Mouse (Mus musculus): ENCODE measurements at regions not wholly inside any gene's neighbourhood (a gene's known extent, or its start where the extent isn't known, plus 50 kb on each side); places are given as distances from the start of the nearest gene placed in this dataset.

DNA sequence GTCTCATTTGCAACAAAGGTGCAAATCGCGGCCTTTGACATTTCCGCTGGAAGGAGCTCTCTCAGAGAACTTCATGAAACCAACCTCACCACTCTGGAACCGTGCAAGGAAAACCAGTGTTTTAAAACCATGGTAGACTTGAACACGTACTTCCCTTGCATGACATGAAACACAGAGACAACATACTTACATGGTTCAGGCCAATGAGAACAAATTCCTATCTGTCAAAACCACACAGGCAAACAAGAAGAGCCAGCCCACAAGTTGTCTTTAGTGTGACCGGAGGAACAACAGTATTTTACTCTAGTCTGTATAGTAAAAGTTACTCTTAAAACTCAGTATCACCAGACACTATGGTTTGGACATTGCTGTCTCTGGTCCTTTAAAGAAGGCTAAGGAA is 106.3 kb downstream of the Btg1 start:
- CTCF ChIA-PET = no interaction called here

DNA sequence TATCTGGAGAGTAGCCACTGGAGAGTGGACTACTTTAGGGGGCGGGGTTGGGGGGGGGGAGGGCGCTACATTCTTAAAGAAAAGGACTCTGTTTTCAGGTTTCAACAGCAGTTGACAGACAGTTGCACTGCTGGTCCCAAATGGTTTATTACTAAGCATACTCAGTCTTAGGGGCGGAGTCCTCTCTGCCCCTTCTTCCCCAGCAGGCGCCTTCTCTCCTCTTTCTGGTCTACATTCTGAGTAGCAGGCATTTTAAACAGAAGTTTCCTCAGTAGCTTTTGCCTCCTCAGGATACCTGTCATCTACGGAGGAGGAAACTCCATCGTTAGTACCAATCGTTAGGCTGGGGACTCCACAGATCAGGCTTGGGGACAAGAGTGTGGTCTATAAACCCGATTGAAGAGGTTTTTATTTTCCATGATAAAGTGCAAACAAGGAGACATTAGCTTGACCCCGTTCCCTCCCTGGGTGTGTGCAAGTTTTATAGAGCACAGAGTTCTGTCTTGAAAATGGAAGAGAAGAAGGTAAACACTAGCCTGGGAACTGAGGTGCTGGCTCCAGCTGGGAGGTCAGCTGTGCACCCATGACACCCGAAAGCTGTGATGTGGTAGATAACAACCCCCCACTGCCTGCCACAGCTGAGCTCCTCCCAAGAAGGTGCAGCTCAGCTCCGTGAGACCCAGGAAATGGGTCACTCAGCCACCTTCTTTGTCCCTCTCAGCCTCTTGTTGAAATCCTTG is 107.8 kb downstream of the Btg1 start:
- CTCF ChIA-PET = interaction anchor here (0.7 kb wide), 1 partner anchor 234 kb away, joined by 3 read pairs; no protein-coding TSS in a partner anchor

GRCm38 (mm10) chr10:96726801-96727780 is 110.3 kb downstream of the Btg1 start:
- CTCF ChIA-PET = no interaction called here

- CTCF ChIA-PET = interaction anchor here (0.6 kb wide), 1 partner anchor 48 kb away, joined by 4 read pairs; no protein-coding TSS in a partner anchor
These were observed 116.8 kb downstream of the Btg1 start for GRCm38 (mm10) chr10:96733581-96733980.

DNA sequence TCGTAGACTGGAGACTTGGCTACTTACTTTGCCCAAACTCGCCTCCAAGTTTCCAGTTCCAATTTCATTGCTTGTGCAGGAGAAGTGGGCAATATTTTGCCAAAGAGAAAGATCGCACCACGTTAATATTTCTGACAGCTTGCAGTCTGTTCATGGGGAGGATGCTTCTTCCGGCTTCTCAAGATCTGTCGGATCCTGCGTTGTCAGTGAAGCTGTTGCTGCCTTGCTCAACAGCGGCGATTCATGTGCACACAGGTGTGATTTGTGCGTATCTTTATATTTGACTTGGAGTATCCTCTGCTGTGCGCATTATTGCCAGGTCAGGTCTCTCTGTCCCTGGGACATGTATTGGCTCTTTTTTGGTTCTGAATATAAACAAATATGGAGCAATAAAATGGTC is 118.3 kb downstream of the Btg1 start:
- CTCF ChIA-PET = no interaction called here

DNA sequence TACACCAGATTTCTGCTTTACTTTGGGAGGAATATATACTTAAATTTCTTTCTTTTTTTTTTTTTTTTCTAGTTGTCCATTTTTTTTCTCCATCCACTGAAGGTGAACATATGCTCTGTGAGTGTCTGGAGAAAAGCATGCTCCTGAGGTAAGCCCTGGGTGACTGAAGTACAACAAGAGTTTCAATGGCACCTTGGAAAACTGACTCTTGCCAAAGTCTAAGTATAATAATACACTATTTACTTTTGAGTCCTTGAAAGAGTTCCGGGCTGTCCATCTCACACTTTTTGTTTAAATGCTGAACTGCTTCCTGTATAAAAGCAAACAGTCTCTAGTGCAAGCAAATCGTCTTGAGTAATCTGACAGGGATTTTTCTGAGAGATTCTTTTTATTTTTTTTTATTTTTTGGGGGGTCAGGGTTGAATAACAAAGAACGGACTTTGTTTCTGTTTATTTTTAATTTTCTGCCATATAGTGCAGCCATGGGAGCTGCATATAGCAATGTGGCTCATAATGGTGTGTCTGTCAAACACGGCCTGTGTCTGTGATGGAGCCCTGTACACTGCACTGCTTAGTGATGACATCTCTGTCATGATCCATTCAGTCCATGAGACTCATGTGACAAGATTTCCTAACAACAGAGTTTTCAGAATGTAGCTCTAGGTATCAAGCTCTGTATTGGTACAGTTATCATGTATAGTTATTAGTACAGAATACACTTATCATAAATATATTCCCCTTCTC is 119.3 kb downstream of the Btg1 start:
- CTCF ChIA-PET = interaction anchor here (0.6 to 0.7 kb wide), 2 partner anchors 15 to 267 kb away, joined by 3 read pairs; no protein-coding TSS in a partner anchor

DNA sequence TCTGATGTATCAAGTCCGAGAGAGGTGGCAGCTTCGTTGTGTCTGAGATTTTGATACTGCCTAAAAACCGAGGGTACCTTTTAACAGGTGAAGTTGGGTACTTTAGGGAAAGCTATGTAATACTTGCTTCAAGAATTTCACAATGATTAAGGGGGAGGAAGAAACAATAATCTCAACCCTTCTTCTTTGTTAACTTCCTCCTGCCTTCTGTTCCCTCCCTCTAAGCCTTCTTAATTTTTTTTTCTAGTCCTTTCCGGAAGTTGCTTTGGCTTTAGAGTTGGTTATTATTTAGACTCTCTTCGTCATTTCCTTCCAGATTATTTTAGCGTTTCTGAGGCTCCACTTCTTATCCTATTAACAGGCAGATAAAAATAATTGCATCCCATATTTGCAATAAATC is 121.2 kb downstream of the Btg1 start:
- CTCF ChIA-PET = interaction anchor here (0.7 kb wide), 1 partner anchor 17 kb away, joined by 3 read pairs; no protein-coding TSS in a partner anchor

- CTCF ChIA-PET = no interaction called here
These were observed 121.8 kb downstream of the Btg1 start for GRCm38 (mm10) chr10:96738606-96739005.

- CTCF ChIA-PET = interaction anchor here (0.7 to 0.9 kb wide), 2 partner anchors 142 to 527 kb away, joined by 3 read pairs; no protein-coding TSS in a partner anchor
These were observed 127.5 kb downstream of the Btg1 start for GRCm38 (mm10) chr10:96744167-96744777.

- CTCF ChIA-PET = no interaction called here
These were observed 130.3 kb downstream of the Btg1 start for GRCm38 (mm10) chr10:96747015-96747663.

DNA sequence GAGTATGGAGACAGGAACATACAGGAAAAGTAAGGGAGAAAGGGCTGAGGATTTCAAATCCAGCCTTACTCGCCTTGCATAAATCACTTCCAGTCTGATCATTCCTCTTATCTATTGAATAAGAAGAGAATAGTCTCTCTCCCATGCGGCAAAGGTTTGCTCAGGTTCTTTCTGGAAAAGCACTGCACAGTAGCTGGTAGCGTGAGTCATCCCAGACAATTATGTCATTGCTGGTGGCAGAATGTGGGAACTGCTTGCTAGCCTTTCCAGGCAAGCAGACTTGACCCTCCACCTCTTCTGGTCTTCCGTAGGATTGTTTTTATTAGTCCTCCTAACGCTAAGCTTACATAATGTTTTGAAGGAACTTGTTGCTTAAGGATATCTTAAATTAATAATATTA is 134.1 kb downstream of the Btg1 start:
- CTCF ChIA-PET = no interaction called here

- CTCF ChIA-PET = no interaction called here
These were observed 134.9 kb downstream of the Btg1 start for GRCm38 (mm10) chr10:96751580-96752264.

- CTCF ChIA-PET = interaction anchor here (0.6 to 0.7 kb wide), 2 partner anchors 272 to 1487 kb away, joined by 4 to 5 read pairs; no protein-coding TSS in a partner anchor
These were observed 135.7 kb downstream of the Btg1 start for GRCm38 (mm10) chr10:96752531-96752930.

- CTCF ChIA-PET = no interaction called here
These were observed 136.7 kb downstream of the Btg1 start for GRCm38 (mm10) chr10:96753521-96753920.

DNA sequence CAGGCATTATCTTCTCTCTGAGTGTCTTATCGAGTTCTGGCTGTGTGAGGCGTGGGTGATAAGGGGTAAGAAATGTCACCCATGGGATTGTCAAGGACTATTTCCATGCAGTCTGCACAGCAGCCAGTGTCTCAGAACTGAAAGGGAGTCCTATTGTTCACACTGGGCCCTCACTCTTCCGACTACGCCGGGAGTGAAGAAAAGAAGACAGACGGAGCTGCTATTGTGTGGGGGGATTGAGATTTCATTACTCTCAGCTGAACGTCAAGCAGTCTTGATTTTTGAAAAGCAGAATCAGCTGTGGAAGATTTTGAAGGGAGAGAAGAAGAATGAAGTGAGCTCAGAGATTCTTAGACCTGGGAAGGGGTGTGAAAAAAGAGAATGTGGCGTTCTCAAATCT is 138.9 kb downstream of the Btg1 start:
- CTCF ChIA-PET = interaction anchor here (0.5 kb wide), 1 partner anchor 13 kb away, joined by 4 read pairs; no protein-coding TSS in a partner anchor

DNA sequence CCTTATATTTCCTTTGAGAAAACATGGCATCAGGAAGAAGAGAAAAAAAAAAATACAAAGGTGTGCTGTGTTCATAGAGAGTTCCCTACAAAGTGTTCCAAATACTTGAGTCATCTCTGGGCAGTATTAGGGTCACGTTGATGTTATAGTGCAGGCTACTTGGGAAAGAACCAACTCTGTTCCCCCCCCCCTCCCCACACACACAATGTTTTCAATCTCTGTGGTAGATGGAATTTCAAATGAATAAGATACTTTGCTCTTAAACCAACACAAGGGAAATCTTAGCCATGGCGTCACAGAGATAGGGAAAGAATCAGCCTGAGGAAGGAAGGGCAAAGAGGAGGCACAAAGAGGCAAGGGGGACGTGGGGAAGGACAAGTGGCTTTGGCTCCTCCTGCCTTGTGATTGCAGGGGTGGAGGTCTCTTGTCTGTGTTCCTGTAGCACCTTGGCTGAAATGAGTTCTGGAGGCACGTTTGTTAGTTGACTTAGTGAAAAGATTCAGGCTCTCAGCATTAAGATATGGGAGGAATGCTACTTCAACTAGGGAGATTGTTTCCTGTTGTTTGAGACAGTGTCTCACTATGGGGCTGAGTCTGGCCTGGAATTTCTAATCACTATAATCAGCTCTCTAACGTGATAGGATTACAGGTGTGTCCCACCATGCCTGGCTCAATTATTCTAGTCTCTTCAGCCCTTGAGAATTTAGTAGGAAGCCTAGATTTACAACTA is 139.7 kb downstream of the Btg1 start:
- CTCF ChIA-PET = no interaction called here

GRCm38 (mm10) chr10:96757311-96757710 is 140.5 kb downstream of the Btg1 start:
- CTCF ChIA-PET = no interaction called here

GRCm38 (mm10) chr10:96761601-96762000 is 144.8 kb downstream of the Btg1 start:
- CTCF ChIA-PET = interaction anchor here (0.6 kb wide), 1 partner anchor 1566 kb away, joined by 8 read pairs; no protein-coding TSS in a partner anchor

- CTCF ChIA-PET = interaction anchor here (0.7 kb wide), 1 partner anchor 106 kb away, joined by 3 read pairs; no protein-coding TSS in a partner anchor
These were observed 148.8 kb downstream of the Btg1 start for GRCm38 (mm10) chr10:96765626-96766025.
